Mouse (Mus musculus): ENCODE measurements around the gene Mgat4a.
"Not testable (repeated sequence)": the region's sequence is repeated elsewhere in the genome, so short reads cannot be mapped to it uniquely, and the experiment has no call there.

The Mgat4a gene

DNA sequence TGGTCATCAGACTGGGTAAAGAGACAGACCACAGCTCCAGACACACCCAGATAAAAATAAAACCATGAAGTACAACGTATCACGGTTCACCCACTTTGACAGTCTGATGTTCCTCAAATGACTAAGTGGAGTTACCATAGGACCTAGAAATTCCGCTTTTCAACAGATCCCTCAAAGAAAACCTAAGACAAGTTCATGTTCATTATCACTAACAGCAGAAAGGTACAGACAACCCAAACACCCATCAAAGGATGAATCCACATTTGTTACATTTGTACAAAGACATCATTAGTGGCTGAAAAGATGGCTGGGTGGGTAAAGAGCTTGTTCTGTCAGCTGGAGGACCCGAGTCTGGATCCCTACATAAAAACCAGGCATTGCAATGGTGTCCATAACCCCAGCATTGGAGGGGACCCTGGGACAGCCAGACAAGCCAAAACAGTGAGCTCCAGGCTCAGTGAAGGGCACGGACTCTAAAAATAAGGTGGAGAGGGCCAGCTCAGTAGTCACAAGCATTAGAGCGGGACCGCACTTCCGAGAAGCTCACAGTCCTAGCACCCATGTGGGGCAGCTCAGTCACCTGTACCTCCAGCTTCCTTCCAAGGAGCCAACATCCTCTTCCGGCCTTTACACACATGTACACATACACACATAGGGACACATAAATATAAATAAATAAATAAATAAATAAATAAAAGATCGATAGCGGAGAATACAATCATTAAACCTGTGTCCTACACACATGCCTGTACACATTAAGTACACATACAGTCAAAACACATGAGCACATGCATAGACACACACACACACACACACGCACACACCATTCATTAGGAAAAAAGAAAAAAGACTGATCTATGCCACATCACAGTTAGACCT lies 8.9 kb downstream of the Mgat4a start:
- no peak for DNase-seq (ENCODE audit: low read depth)

DNA sequence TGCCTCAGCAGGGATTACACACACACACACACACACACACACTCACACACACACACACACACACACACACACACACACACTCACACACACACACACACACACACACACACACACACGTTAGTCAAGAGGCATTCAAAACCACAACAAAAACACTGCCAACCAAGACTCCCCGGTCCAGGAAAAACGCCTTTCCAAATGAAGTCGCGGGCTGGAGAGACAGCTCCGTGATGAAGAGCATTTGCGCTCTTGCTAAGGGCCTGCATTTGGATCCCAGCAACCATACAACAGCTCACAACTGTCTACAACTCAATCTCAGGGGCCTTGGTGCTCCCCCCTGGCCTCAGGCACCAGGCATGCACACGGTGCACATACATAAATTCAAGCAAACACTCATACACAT lies 10.8 kb downstream of the Mgat4a start:
- no peak for DNase-seq (ENCODE audit: low read depth)

- DNase-seq (ENCODE audit: low read depth): no peak
Measured at GRCm38 (mm10) chr1:37526257-37526656, 14.6 kb downstream of the Mgat4a start.

DNA sequence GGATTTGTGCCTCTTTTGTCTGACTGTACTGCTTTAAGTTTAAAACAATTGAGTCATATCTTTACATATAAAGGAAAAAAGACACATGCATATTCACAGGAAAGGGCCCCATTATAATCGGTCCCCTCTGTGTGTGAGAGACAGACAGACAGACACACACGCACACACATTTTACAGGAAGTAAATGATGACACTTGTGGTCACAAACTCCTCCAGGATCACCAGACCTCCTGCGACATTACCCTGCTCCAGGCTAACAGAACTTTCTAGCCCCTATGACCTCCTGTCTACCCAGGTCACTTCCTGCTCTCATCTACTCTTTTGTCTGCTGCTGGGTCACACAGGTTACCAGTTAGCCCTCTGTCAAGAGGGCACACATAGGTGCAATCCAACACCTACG lies 16.1 kb downstream of the Mgat4a start:
- peak; percentile 28 for DNase-seq (ENCODE audit: low read depth)

DNA sequence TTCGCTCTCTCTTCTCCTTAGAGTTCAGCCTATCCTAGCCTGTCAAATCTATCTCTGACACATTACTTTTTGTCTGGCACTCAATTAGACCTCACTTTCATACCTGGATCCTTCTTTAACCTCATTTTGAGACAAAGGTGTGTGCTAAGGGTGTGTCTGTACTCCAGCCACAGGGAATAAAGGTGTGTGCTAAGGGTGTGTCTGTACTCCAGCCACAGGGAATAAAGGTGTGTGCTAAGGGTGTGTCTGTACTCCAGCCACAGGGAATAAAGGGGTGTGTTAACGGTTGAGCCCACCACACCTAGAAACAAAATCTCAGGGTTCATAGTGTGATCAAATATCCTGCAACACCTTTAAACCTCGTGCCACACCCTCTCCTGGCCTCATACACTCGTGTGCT lies 16.7 kb downstream of the Mgat4a start:
- DNase-seq (ENCODE audit: low read depth): not testable (repeated sequence)

GRCm38 (mm10) chr1:37523548-37523947 lies 17.3 kb downstream of the Mgat4a start:
- not testable (repeated sequence) for DNase-seq (ENCODE audit: low read depth)

- no peak for DNase-seq (ENCODE audit: low read depth)
Measured at GRCm38 (mm10) chr1:37522101-37522500, 18.7 kb downstream of the Mgat4a start.

DNA sequence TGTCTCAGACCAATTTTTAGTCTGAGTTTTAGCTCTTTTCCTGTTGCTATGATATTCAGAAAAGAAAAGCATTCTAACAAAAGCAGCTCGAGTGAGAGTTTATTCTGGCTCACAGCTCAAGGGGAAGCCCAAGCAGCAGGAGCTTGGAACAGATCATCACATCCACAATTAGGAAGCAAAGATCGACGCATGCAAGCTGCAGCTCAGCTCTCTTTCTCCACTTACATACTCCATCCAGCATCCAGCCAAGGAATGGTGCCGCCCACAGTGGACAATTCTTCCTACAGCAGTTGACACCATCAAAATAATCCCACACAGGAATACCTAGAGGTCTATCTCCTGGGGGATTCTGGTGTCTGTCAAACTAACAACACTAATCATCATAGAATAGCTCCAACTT lies 22.0 kb downstream of the Mgat4a start:
- DNase-seq (ENCODE audit: low read depth): no peak

- no peak for DNase-seq (ENCODE audit: low read depth)
Measured at GRCm38 (mm10) chr1:37518124-37518720, 22.6 kb downstream of the Mgat4a start.

- no peak for DNase-seq (ENCODE audit: low read depth)
Measured at GRCm38 (mm10) chr1:37512961-37513431, 27.8 kb downstream of the Mgat4a start.

DNA sequence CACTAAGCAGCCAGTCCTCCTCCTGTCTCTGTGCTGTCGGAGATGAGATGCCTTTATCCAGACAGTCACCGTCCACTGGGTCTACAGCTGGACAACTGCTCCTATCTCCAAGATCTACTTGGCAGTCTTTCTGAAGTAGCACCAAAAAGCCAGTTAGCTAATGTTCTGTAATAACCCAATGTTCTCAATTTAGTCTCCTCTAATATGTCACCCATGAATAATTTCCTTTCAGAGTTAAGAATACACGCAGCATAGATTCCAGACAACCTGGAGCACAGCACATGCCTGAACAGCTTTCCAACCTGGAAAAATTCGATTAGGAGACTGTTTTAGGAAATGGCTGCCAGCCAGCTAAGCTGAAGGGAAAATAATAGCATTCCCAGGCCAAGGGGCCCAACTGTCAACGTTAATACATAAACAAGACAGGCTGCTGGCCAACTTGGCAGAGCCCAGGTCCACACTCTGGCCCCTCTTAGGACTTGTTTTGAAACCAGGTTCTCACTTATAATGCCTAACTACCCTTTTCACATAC lies 28.6 kb downstream of the Mgat4a start:
- no peak for DNase-seq (ENCODE audit: low read depth)

- no peak for DNase-seq (ENCODE audit: low read depth)
Measured at GRCm38 (mm10) chr1:37510193-37510592, 30.6 kb downstream of the Mgat4a start.

DNA sequence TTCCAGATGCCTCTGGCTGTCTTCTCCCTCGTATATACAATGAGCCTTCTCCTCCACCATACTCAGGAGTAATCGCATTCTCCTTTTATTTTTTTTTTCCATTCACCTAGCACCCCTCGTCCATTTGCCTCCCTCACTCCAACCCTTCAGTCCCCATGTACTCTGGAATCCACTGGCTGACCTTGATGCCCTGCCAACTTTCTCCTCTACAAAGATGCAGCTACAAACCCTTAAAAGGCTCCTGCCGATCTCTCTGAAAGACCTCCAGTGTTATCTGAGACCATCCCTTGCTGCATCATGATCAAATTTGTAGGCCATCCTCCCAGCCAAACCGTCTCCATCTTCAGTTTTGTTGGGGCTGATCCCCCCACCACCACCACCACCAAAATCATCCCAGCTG lies 31.4 kb downstream of the Mgat4a start:
- DNase-seq (ENCODE audit: low read depth): no peak

- no peak for DNase-seq (ENCODE audit: low read depth)
Measured at GRCm38 (mm10) chr1:37505348-37505730, 35.5 kb downstream of the Mgat4a start.

DNA sequence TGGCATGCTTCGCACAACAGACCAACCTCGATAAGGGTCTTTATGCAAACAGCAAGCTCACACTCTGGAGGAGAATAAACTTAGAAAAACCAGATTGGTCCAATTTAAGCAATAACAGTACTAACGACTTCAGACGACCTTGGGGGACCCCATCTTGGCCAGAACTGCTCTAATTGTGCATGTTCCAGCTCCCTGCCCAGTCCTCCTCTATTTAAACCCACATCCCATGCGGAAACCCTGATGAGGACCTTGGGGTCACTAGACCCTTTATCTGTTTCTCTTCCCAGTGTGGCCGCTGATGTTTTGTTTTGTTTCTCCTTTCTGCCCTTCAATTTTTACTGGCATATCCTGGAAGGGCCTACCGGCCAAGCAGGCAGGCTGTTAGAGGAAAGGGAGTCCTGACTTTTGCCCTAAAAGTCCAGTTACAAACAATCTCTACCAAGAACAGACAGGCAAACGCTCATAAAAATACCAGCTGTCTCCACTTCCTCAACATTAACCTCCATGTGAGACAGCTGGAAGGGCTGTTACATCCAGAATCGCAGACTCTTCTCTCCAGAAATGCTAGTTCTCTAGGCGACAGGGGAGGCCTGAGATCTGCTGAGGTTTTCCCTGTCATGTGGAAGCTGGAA lies 36.0 kb downstream of the Mgat4a start:
- DNase-seq (ENCODE audit: low read depth): no peak

DNA sequence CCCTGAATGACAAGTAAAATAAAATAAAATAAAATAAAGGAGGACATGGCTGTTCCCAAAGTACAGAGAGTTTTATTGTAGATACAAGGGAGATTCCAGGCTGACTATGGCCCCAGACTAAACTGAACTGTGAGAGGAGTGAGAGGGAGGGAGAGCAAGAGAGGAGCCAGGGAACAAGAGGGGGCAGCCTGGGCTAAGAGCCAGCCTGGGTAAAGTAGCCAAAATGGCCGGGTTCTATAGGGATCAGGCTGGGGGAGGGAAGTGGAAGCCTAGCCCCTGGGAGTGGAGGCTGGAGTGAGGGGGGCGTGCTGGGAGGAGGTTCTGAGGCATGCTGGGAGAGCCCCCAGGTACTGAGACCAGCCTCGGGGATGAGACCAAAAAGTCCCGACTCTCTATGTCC lies 37.2 kb downstream of the Mgat4a start:
- DNase-seq (ENCODE audit: low read depth): no peak

DNA sequence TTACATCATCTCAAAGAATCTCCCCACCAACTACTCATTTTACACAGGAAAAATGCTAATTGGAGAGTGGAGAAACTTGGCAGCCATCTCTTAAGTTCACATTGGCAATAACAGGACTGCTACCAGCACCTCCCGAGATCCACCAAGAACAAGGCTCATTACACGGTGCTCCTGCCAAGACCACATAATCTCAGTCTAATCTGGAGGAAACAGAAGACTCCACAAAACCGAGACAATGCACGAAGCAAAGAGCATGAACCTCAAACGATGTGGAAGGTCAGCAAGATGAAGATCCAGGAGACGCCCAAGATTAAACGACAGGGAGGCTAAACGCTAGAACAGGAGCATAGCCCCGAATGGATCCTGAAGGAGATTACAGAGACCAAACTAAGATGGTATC lies 38.5 kb downstream of the Mgat4a start:
- DNase-seq (ENCODE audit: low read depth): peak; percentile 62

DNA sequence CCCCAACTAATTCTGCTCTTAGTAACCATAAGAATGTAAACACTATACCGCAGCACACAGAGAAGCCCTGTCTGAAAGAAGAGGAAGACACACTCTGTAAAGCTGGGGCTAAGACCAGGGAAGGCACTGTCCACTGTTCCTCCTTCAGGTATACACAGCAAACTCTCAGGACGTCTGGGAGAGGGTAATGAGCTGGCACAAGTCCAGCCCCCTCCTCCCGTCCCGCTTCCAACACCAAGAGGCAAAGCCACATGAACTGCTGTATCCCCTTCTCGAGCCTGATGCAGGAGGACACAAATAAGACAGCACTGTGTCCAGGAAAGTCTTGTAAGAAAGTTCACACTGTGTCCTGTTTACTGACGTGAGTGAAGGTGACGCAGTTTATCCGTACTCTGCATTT lies 40.1 kb downstream of the Mgat4a start:
- DNase-seq (ENCODE audit: low read depth): no peak

DNA sequence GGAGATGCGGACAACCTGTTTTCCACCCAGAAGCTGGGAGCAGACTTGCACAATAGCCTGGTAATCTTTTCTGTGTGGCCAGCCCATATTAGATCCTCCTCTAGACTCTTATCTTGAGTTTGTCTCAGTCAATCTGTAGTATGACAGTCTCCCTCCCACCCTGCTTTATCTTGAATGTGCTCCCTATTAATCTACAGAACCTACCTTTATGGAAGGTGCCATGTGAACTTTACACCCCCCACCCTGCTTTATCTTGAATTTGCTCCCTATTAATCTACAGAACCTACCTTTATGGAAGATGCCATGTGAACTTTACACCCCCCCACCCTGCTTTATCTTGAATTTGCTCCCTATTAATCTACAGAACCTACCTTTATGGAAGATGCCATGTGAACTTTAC lies 41.4 kb downstream of the Mgat4a start:
- DNase-seq (ENCODE audit: low read depth): not testable (repeated sequence)

DNA sequence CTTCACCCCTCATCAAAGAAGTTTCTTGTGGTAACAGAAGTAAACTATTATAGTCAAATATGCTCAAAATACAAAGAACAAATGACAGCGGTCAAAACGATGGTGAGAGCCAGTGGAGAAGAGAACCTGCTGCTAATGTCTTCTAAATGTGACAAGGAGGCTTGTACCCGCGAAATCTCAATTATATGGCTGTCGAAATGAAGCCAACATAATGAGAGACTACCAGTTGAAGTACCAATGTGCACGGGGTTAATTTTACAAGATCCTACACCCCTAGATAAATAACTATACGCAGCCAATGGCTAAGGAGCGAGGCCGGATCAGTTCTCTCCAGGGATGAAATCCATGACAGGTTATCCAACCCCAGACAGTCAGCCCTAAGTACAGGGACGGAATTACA lies 41.9 kb downstream of the Mgat4a start:
- DNase-seq (ENCODE audit: low read depth): no peak

DNA sequence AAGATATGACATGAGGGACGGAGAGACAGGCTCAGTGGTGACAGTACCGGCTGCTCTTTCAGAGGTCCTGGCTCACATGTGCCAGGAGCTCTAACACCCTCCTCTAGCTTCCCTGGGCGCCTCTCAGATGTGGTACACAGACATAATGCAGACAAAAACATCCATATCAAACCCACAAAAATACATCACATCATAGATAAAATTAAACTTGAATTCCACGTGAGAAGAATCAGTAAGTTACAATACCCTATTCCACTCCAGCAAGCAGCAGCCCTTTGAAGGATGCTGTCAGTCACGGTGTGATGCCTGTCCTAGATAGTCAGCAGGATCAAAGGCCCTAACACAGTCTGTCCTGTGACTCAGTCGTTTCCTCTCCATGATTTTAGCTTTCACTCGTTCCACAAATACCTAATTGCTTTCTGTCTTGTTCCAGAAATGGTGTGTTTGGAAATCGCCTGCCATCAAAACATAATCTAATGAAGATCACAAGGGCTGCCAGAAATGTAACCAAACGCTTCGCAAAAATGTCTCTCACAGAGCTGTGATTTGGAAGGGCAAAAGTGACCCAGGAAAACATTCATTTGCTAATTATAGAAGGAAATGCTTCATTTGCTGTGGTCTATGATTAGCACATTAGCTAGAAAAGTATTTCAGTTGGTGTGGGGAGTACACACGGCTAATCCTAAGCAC lies 44.1 kb downstream of the Mgat4a start:
- no peak for DNase-seq (ENCODE audit: low read depth)

DNA sequence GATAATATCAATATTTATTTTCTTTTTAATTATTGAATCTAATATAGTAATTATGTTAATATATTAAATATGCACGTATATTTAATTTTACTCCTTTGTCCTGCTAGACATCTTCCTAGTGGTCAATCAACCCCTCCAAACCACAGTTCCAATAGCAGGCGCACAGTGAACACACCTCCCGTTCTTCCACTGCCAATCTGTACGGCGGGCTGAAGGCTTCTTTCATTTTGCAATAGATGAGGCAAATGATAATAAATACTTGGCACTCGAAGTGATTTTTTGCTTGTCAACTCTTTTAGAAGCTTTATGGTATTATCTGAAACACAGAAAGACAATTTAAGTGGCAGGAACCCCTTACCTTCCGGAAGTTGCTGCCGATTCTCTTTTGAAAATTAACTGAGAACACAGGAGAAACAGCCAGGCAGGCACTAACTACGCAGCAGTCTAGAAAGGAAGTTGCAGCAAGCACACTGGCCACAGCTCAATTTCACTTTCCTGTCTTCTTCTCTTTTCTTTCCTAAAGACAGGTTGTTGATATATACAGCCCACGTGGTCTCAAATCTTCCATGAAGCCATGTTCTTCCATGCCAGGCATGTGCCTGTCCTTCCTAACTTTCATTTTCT lies 45.0 kb downstream of the Mgat4a start:
- DNase-seq (ENCODE audit: low read depth): peak; percentile 87
